Mouse (Mus musculus) adrenal gland, postnatal 10 days (tissue): ENCODE measurements around the gene Mesp1. TPM values are rescaled to one million over a fixed set of nuclear protein-coding genes. Genes with fewer than 3 reads are reported as not detected.
A peak's percentile ranks its signal among the peaks of the same experiment; 100 is the strongest.

Experiments used
- DNase-seq: peaks from one replicate; pipeline ENCODE4 v3.0.0; 2021; ENCODE audit warnings: mixed read lengths
- long read RNA-seq, 2 experiments: library from polyadenylated mRNA; stranded (forward); transcript quantifications; one replicate each; pipeline ENCODE4 v2.0.0; 2021
- total RNA-seq, 2 experiments: library from RNA; stranded (reverse); gene quantifications; 2 replicates each; pipeline ENCODE4 v1.2.3; 2021

Gene Mesp1
- total RNA-seq: not detected
- long read RNA-seq, experiment 1: 0 reads
- long read RNA-seq, experiment 2: 0 reads

DNA sequence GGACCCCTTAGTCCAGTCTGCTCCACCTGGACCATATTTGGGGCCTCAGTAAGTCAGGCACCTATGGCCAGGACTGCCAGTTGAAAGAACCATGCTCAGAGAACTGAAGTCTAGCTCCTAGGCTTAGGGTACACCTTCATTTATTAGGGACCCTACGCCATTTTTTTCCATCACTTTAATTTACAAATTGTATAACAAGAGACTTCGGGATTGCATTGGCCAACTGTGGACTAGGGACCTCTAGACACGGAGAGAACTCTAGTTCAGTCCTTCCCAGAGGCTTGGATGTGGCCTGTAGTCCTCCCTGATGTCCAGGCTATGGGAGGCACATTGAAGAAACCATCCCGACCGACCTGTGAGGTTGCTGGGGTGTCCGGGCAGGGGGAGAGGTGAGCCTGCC, at the start of gene Mesp1:
Gene Mesp1, minus strand, starts transcription at position 101 of the 400 bp plus-strand sequence.
- no peak for DNase-seq

GRCm38 (mm10) chr7:79842163-79842562, 48.6 kb upstream of the Mesp1 start:
- no peak for DNase-seq

DNA sequence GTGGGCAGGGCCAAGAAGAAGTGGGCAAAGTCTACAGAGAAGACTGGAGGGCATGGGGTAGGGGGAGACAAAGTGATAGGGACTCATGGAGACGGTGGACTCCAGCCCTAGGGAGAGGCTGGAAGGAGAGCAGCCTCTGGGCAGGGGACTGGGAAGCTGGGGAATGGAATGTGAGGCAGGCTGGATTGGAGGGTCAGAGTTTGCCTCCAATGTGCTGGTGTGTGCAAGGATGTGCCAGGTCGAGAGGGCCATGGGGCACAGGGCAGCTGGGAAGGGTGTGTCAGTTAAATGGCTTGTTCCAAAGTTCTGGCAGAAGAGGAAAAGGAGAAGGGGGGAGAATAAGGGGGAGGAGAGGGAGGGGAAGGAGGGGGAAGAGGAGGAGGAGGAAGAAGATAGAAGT, 43.7 kb upstream of the Mesp1 start:
- DNase-seq: no peak

GRCm38 (mm10) chr7:79835196-79835595, 41.6 kb upstream of the Mesp1 start:
- no peak for DNase-seq

DNA sequence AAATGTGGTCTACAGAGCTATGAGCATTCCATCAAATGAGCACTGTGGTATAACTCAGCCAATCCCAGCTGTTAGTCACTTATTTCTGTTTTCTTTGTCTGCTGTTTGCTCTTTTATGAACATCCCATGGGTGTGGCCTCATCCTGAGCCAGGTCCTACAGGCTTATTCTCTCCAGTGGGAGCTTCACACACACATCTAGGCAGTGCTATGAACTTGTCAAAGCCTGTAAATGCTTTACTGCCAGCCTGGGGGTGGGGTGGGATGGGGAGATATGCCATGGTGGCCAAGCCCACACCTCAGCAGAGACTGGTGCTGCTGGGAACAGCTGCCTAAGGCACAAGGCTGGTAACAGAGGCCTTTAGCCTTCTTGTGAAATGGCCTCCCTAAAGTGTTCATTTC, 39.4 kb upstream of the Mesp1 start:
- DNase-seq: no peak

- DNase-seq: no peak
Observed at GRCm38 (mm10) chr7:79831585-79831984, 38.0 kb upstream of the Mesp1 start.

DNA sequence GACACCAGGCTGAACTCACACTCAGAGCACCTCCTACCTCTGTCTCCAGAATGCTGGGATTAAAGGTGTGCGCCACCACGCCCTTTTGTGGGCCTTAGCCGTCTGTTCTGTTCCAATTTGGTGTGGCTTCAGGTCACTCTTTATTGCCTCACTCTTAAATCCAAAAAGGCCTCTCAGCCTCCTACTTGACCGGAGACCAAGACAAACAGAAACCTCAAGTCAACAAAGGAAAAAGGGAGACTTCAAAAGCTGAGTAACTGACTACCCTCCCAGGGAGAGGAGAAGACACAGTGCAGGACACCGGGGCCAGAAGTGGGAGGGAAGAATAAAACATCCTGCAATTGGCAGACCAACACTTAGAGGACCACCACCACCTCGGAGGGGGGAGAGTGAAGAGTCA, 37.6 kb upstream of the Mesp1 start:
- DNase-seq: no peak

DNA sequence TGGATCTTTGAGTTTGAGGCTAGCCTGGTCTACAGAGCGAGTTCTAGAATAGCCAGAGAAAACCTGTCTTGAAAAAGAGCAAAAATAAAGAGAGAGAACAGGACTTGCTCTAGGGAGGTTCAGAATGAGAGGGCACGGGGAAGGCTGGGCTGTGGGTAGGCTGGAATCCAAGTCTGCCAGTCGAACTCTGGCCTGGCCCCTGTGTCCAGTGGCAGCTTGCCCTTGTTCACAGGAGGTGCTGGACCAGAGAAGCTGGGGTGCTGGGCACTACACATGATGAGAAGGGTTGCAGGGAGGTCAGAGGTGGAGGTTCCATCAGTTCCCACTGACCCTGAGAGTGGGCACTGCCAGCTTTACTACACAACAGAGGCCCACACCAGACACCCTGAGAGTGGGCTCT, 34.8 kb upstream of the Mesp1 start:
- peak; percentile 45 for DNase-seq

DNA sequence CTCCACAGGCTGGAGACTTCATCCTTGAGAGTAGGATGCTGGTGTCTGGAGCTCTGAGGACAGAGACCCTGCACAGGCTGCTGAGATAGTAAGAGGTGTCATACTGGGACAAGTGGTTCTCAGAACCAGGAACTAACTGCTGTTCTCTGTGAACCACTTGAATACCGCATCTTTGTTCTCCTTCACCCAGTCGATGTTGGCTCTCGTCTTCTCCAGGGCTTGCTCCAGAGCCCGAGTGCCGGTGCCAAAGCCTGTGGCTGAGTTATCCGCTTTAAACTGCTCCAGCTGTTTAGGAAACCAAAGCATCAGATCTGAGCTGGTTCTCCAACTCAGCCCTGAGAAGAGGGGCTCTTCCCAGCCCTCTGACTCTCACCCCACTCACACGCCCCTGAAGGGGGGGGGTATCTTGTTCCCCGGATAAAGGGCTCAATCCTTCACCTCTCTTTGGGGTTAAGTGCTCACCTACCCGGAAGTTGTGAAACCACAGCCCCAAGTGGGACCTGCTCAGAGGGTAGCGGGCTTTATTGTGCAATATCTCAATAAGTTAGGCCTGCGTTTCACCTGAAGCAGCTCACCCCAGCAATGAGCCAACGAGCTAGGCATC, 28.6 kb upstream of the Mesp1 start:
- no peak for DNase-seq

GRCm38 (mm10) chr7:79819996-79820395, 26.4 kb upstream of the Mesp1 start:
- DNase-seq: no peak

DNA sequence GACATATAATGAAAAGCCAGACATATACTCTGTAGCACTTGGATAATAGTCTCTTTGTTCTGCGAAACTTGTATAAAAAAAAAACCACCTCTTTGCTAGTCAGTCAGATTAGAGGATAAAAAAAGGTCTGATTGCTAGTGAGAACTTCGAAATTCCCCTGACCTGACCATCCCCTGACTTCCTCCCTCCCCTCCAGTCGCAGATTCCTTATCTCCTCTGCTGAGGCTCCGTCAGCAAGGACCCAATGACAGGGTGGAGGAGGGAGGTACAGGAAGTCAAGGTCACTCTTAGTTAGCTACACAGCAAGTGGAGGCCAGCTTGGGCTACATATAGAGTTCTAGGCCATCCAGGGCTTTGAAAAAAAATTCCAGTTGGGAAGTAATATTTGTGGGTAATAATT, 25.9 kb upstream of the Mesp1 start:
- no peak for DNase-seq

GRCm38 (mm10) chr7:79818321-79818720, 24.7 kb upstream of the Mesp1 start:
- DNase-seq: no peak

DNA sequence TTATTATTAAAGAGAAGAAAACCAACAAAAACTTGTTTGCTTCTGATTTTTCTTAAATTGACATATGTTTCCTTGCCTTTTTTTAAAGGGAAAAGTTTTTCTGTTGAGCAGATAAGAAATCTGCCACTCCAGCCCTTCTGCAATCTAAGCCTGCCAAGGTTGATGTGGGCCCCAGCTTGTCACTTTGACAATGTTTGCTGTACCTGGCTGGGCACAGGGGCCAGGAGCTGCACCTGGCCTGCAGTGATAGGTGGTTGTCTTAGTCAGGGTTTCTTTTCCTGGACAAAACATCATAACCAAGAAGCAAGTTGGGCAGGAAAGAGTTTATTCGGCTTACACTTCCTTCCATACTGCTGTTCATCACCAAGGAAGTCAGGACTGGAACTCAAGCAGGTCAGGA, 19.8 kb upstream of the Mesp1 start:
- no peak for DNase-seq

DNA sequence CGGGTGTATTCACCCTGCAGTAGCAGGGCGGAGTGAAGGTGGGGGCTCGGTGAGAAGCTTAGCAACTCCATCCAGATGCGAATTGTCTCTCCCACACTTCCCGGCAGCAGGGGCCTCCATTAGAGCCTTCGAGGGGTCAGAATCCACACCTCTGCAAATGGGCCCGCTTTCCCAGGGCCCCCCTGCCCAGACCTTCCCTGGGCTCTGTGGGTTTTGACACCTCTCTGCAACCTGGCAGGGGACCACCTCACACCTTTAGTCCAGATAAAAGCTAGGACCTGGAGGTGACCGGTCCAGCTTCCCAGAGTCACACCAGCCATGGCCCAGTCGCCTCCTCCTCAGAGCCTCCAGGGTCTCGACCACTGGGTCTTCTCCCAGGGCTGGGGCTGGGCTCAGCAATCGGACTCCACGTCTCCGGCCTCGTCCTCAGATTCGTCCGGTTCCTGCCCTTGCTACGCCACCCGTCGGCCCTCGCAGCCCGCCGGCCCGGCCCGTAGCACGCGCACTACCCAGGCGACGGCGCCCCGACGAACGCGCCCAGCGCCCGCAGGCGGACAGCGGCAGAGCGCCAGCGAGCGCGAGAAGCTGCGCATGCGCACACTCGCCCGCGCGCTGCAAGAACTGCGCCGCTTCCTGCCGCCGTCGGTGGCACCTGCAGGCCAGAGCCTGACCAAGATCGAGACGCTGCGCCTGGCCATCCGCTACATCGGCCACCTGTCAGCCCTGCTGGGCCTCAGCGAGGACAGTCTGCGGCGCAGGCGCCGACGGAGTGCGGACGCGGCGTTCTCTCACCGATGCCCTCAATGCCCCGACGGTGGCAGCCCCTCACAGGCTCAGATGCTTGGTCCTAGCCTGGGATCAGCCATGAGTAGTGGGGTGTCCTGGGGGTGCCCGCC, 17.3 kb upstream of the Mesp1 start, which contains the start of gene Mesp2:
Gene Mesp2, plus strand, starts transcription at position 117 of the 896 bp plus-strand sequence.
- peak; percentile 88 for DNase-seq

DNA sequence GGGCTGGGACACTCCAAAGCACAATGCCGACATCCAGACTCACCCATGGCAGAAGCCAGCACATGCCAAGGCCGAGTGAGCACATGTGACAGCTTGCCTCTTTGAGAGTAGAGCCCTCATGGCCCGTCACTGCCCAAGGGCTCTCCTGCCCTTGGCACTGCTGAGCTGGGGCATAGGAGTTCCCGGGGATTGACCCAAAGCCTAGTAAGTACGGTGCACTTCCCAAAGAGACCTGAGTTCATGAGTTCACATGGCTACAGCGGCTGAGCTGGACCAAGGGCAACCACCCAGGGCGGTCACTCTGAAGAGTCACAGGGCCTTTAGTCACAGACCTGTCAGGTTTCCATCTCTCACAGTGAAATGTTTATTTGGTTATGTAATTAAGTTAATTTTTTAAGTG, 15.0 kb upstream of the Mesp1 start:
- no peak for DNase-seq

DNA sequence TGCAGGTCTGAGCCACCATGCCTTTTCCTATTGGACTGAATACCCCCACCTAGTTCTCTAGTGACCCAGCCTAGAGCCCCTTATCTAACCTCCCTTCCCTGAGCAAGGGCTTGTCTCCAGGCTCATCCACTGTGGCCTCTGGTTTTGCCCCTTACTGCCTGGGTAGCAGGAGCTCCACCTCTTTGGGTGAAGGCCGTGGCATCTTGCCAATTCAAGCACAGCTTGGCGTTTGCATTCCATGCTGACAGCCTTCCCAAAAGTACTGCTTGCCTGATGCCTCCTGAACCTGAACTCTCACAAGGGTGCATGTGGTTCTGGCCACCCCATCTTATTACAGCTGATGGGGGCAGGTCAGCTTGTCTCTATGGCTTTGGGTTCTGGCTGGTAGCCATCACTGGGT, 10.3 kb upstream of the Mesp1 start:
- peak; percentile 83 for DNase-seq

GRCm38 (mm10) chr7:79802037-79802436, 8.4 kb upstream of the Mesp1 start:
- DNase-seq: no peak

DNA sequence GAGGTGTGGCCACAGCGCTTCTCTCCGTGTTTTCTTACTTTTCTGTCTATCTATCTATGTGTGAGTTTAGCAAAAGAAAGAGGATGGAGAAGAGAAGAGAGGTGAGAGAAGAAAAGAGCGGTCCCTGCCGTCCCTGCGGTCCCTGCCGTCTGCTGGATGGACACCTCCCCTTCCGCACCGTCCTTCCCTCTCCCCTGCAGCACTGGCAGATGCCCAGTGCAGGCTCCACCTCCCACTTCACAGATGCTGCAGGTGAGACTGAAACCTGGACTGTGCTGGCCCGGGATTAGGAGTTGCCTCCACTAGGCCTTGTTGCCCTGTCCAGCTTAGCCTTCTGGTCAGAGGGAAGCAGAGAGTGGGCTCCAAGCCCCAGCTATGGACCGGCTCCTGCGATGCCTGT, 7.8 kb upstream of the Mesp1 start:
- DNase-seq: no peak

DNA sequence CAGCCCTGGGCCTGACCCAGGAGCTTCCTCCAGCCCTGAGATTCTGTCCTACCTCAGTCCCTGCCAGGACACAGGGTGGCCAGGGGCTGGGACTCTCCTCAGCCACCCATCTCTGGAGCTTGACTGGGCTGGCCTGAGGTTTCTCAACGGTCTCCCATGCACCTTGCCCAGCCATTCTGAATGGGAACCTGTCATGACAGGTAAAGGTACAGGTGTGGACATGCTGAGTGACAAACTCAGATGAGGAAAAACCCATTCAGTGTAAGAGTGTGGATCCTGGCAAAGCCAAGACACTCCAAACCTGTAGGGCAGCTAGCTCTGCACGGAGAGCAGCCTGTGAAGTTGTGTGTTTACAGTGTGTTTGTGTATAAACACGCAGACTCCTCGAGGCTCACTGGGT, 6.7 kb upstream of the Mesp1 start:
- no peak for DNase-seq

DNA sequence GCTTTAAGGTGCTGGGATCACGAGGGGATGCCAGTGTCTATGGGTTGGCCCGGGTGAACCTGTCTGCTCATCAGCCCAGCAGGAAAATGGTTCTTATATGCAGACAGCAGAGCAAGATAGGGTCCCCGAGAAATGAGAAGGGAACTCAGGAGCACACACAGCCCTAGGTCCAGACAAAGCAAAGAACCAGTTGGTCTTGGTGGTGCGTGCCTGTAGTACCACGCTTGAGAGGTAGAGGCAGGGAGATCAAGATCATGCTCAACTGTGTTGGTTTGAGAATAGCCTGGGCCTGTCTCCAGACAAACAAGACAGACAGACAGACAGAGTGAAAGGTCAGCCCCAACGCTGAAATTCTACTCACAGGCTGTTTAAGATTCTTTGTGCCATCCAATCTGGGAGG, 5.9 kb upstream of the Mesp1 start:
- no peak for DNase-seq

GRCm38 (mm10) chr7:79799048-79799447, 5.5 kb upstream of the Mesp1 start:
- peak; percentile 88 for DNase-seq

GRCm38 (mm10) chr7:79798606-79799005, 5.0 kb upstream of the Mesp1 start:
- DNase-seq: no peak

- DNase-seq: peak; percentile 72
Observed at GRCm38 (mm10) chr7:79792635-79793421, 760 bp downstream of the Mesp1 start.
